Mouse (Mus musculus) small intestine, adult 2 months (tissue): ENCODE results near the gene Ckap4.

Source experiments
- CTCF ChIP-seq: fragments of 200-500 bp; IDR thresholded peaks from 2 replicates; pipeline ENCODE4 v1.5.1; 2012; ENCODE audit warnings: low read depth, mild to moderate bottlenecking, control low read depth, inconsistent platforms, low read length, moderate library complexity, mixed read lengths; ENCODE audit not compliant: insufficient replicate concordance, insufficient read length; ENCODE audit errors: extremely low read depth
- POLR2A ChIP-seq: fragments of 200-500 bp; IDR thresholded peaks from 2 replicates; pipeline ENCODE4 v1.6.1; 2012; ENCODE audit warnings: low read depth, mild to moderate bottlenecking, control low read depth, inconsistent platforms, low read length, moderate library complexity

- TF ChIP-seq CTCF (no peak), POLR2A (no peak)
Measured at GRCm38 (mm10) chr10:84483069-84483468, 50.8 kb downstream of the Ckap4 start.
